Mouse (Mus musculus) thymus, postnatal 0 days (tissue): ENCODE measurements around the gene Zdhhc8. TPM values are rescaled to one million over a fixed set of nuclear protein-coding genes. Genes with fewer than 3 reads are reported as not detected.

Experiments used
- DNase-seq: peaks from one replicate; pipeline ENCODE4 v3.0.0-alpha.2; 2015; ENCODE audit warnings: low spot score
- polyA plus RNA-seq: library from polyadenylated mRNA; unstranded; fragments of >200 nt; fragmentation: Nextera tagmentation; extraction: Ambion mirVana; gene quantifications from 2 replicates; pipeline ENCODE4 v1.2.1, GENCODE M21; 2015

The Zdhhc8 gene
- polyA plus RNA-seq, 1 experiment from 2014 or later, result 25.2 TPM

DNA sequence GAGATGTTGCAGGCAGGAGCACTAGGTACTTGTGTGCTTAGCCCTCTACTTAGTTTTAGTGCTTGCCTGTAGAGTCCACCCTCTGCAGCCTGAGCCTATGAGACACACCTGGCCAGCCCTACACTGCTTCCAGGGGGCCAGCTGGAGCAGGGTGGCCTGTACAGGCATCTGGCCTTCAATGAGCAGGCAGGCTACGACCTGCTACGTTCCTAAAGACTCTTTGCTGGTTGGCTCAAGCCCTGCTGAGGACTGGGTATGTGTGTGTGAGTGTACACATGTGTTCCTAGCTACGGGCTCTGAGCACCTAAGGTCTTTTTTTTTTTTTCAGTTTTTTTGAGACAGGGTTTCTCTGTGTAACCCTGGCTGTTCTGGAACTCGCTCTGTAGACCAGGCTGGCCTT, 3.5 kb downstream of the Zdhhc8 start:
- no peak for DNase-seq

DNA sequence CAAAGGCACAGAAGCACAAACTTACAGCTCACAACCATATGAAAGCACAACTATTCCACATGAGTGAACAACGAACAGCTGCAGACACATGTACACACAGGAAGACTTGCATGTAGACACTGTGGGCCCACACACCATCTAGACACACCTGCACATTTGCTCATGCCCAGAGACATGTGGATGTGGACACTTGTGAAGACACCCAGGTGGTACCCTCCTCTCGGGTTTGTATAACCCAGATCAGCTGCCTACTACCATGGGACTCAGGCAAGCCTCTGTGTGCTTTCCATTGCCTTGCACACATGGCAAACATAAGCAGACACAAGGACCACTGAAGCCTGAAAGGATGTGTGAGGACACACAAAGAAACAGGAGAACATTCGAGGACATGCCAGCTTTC, 3.9 kb downstream of the Zdhhc8 start:
- DNase-seq, result peak; percentile 76

DNA sequence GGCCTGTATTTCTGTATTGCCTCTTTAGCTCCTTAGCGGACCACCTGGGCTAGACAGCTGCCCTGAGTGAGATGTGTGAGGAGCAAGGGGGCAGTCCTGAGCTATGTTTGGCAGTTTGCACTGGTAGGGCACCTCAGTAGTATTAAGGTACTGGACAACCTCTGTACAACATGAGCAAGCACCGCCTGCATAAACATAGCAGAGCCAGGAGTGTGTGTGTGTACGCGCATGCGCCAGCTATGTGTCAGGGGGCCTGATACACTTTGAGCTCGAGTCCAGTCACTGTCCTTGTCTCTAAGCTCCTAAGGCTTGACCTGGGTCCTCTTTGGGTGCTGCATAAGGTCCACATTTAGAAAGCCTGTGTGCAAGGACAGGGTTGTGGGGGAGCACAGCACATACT, 4.3 kb downstream of the Zdhhc8 start:
- no peak for DNase-seq

DNA sequence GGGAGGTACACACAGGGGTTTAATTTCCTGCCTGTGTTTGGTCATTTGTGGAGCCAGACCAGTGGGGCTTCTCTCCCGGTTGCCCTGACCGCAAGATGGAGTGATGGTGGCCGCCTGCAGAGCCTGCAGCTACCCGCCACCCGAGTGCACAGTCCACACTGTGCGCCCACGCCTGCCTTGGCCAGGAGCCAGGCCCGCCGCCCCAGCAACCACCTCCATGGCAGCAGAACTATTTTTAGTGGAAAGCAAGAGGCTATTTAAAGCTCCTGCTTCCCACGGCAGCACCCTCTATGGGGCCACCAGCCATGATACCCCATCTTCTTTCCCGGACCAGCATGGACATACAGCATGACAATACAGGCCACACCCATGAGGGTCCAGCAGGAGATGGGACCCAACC, 5.3 kb downstream of the Zdhhc8 start:
- DNase-seq, result no peak

DNA sequence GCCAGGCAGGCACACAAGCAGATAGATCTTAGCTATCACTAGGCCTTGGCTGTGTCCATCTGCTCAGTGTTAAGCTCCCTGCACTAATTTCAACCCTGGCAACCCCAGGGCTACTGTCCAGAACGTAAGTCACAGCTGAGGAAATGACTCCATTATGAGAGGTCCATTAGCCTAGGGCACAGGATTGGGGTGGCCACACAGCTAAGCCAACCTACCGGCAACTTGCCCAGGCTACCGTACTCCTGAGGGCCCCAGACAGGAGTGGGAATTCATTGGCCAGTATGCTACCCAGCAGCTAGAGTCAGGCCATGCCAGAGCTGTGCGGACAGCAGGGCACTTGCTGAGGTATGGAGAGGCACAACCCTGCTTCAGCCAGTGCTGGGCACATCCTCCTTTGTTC, 6.1 kb downstream of the Zdhhc8 start:
- no peak for DNase-seq

DNA sequence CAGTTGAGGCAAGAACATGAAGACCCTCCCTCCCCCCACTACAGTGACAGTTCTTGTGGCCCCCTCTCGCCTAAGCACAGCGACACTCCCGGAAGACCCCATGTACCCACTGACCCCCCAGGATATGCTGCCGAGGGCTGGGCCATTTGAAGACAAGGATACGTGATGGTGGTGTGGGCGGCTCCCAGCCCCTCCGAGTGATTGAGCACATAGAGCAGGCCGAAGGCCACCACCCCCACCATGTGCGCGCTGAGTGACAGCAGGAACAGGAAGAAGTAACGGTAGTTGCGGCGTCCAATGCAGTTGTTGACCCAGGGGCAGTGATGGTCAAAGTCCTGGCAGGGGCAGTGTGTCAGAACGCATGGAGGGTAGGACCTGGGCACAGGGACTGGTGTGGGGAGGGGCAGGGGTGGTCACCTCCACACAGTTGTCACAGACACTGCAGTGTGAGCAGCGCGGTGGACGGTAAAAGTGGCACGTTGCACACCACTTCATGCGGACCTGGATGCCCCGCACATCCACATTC, 7.0 kb downstream of the Zdhhc8 start:
- no peak for DNase-seq

DNA sequence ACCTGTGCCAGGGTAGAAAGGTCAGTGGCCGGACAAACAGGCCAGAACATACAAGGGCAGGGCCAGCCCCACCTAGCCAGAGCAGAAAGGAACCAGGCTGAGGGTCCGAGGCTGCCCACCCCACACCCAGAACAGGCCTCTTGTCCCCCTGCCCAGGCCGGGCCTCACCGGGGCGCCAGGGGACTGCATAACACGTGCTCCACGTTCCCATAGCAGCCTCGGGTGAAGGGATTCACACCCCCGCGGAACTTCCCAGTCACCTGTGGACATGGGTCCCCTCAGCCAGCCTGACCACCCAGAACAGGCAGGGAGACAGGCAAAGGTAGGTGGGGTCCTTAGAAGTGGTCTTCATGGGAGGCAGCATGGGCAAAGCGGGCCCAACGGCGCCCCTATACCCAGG, 7.7 kb downstream of the Zdhhc8 start:
- no peak for DNase-seq

DNA sequence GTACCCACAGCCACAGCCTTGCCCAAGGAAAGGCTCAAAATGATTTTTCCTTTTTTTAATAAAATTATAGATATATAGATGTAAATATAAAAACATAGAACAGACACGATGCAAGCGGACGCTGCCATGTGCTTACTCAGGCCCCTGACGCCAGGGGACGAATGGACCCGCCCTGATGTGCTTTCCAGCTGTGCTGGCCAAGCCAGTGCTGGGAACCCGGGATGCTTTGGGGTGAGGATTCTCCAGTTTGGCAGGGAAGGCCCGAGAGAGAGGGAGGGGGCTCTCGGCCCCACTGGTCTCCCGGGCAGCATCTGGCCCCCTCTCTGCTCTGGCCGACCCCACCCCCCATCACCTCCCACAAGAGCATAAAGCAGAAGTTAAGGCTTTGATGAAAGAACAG, 12.7 kb downstream of the Zdhhc8 start:
- DNase-seq, result no peak

DNA sequence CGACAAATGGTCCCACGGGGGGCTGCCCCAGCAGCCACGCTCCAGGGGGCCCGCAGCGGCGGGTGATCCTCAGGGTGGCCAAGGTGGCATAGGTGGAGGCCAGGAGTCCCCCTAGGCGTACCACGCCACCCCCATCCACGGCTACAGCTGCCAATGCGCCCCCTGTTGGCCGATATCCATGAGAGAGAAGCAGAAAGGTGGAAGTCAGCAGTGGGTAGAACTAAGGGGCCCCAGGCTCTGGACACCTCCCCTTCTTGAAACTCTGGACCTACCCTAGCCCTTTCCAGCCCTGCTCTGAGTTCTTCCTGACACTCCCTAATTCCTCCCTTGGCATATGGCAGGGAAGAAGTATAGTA, 13.4 kb downstream of the Zdhhc8 start:
- DNase-seq, result peak; percentile 37

DNA sequence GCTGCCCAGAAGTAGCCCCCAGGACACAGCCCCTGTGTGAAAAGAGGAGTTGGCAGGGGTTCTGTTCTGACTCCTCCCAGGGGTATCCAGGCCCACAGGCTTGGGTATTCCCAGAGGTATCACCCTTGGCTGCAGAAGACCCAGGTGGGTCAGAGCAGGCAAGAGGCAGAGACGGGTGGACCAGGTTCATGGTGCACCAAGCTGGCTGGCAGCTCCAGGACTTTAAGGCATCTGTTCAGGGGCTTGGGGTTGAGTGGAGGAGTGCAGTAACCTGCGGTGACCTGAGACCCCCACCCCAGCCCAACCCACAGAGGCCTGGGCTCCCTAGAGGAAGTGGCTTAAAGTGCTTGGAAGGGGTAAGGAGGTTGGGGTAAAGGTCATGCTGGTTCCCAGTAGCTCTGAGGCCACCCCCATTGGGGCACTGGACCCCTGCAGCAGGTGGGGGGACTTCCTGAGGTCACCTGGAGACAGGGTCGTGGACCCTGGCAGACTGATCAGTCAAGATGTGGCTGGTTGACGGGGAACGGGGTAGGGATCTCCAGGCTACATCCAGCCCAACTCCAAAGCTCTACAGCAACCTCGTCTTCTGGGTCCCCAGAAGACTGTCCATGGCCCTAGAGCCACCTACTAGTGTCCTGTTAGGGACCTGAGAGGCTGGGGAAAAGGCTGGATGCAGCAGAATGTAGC, 13.9 kb downstream of the Zdhhc8 start:
- DNase-seq, result no peak

DNA sequence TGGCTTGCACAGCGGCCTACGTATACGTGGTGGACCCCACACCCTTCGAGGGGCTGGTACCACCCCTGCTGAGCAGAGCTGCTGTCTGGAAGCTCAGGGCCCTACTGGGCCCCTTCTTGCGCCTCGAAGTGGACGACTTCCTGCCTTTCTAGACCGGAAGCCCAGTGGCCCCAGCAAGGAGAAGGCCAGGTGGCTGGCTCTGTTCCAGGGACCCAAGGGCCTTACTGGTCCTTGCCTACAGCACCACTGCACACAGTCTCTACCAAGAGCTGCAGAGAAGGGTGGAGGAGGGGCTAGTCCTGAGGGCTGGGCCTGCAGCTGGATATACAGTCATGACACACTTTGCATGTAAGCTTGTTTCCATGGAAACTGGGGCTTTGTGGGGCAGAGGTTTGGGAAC, 14.9 kb downstream of the Zdhhc8 start:
- DNase-seq, result peak; percentile 89

DNA sequence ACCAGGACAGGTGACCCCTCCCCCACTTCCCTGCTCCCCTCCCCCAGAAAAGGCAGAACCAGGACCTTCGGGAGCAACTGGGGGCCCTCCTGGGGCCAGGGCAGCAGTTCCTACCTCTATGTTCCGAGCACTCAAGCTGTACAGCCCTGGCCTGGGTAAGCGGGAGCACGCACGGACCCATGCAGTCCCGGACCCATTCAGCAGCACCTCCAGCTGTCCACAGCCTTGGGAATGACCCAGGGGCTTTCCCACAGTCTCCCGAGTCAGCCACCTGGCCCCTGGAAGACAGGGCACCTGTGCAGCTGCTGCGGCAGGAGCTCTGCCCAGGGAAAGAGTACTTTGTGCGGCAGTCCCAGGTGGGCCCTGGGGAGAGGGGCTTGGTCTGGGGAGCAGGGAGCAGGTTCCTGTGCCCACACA, 16.3 kb downstream of the Zdhhc8 start:
- no peak for DNase-seq

DNA sequence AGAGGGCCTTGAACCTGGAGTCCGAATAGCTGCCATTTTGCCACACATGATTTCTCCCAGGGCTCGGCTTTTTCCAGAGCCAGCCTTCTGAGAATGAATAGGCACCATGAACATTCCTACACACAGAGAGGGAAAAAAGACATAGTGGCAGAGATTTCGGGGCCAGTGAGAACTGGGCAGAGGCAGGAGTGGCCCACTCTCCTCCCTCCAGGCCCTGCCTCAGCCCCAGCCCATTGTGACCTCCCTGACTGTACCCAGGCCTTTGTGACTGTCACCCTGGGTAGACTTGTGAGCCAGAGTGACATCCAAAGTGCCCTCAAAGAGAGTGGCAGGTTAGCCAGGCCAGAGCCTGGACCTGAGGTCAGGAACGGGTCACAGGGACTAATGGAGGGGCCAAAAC, 17.4 kb downstream of the Zdhhc8 start, which contains the start of gene Ccdc188:
Gene Ccdc188, plus strand, starts transcription at position 301 of the 400 bp plus-strand sequence.
- no peak for DNase-seq

DNA sequence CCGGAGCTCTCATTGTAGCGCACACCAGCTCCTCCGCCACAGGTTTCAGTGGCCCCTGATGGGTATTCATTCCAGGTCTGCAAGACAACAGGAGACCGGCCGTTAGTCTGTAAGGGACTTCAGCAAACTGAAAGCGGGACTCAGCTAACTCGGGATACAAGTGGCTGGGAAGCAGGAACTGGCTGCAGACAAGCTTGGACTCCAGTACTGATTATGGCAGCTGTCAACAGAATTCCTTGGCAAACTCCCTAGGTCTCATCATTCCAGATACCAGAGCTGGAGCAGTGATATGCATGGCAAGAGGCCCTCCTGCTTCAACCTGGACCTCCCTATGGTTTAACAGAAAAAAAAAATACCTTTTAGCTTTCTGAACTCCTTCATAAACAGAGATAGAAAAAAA, 20.1 kb downstream of the Zdhhc8 start:
- DNase-seq, result no peak

DNA sequence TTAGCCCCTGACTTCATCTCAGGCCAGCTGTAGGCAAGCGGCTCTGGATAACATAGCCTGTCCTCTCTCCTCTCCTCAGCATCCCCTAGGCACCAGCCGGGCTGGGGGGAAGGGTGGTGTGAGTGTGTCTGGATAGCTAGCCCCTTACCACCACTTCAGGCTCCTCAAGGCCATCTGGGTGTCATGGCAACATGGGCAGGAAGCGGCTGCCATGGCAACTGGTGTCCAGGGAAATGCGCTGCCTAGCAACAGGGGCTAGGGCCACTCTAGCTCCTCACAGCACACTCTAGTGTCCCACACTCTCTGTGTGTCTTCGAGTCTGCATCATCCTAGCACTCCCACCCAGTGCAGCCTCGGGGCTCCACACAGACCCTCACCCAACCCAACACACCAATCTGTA, 21.2 kb downstream of the Zdhhc8 start:
- no peak for DNase-seq

DNA sequence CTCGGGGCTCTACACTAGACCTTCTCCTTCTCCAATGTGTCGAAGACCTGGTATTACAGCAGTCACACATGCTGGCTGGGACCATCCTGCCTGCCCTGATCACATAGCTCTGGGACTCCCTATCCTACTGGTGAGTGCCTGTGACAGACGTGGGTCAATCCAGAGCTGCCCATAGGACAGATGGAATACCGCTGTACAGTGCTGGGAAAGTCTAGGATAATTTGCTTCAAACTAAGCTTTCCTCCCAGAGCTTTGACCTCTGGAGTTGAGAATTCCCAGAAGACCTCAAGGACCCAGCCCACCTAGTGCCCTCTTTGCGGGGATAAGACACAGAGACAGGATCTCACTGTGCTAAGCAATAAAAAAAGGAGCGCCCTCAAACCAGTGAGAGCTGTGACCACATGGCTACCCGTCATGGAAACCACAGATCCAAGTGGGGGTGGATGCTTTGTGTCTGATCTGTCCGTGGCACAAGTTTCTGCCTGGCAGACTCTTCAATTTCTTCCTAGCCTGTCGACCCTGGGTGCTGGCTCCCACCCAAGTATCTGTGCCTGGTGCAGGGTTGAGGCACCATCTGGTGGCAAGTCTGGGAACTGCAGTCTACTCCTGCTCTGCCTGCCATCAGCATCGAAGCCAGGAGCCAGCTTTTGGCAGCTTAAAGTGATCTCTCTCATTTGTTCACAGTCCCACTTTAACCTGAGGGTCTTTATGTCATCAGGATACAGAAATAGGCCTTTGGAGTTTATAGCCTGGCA, 23.3 kb downstream of the Zdhhc8 start:
- peak; percentile 86 for DNase-seq

DNA sequence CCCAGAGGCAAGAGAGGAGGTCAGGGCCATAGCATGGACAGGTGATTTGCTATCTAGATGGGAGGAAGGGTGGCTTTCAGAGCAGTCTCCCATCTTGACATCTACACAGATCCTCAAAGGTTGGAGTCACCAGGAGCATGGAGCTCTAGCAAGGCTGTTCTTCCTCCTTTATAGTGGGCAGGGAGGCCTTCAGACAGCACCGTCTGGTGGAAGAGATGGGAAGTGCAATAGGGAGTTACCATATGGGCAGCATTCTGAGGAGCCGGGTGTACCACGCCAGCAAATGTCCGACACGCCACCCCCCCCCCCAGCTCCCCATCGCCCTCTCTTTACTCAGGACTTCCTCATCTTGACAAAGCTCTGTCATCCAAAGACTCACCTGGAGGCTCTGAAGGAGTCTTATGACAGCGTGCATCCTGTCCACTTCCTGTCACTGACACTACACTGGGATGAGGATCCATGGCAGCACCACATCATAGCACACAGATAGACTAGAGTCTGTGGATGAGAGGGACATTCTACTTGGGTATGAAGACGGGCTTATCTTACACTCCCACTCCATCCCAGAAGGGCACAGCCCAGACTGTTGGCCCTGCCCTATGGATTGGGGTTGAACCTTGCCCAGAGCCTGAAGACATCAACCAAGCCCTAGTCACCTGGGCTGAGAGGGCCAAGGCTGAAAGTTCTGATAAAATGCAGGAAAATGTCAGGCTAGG, 24.1 kb downstream of the Zdhhc8 start:
- DNase-seq, result peak; percentile 53

DNA sequence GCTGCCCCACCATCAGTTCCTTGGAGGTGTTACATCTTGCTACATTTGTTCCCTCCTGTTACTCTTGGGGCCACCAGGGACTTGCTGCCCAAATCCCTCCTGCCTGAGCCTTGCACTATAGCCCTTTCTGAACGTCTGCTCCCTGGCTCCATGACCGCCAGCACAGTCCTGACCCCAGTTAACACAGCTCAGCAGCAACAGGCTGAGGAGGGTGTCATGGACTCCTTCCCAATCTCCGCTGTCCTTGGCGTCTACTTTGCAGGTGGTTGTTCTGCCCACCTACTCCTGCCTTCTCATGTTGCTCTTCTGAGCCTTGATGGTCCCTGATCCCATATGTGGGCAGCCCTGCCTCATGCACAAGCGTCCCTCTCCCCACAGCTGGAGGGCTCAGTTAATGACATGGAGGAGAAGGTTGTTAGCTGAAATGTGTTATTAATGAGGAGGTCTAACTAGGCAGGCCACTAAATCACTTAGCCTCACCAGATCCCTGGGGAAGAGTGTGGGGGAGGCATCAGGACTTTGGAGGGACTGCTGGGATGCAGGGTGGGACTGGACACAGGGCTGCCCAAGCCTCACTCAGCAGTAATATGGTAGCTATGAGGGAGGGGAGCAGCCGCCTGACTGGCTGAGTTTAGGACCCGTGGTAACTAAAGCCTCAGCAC, 31.4 kb downstream of the Zdhhc8 start:
- no peak for DNase-seq

DNA sequence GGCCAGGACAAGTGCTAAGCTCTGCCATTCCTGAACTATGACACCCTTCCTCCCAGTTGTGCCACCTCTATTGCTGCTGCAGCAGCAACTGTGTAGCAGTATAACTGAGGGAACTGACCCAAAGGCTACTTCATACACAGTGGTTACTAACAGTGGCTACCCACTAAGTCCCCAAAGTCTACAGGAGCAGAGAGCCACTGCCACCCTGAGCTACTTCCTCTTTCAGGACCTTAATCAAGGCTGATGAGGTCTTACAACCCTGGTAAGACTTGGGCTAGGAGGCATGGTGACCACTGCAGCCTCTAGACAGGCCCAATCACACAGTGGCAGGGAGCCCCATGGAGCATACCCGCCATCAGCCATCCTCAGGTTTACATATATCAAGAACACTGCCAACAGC, 32.9 kb downstream of the Zdhhc8 start:
- DNase-seq, result no peak

DNA sequence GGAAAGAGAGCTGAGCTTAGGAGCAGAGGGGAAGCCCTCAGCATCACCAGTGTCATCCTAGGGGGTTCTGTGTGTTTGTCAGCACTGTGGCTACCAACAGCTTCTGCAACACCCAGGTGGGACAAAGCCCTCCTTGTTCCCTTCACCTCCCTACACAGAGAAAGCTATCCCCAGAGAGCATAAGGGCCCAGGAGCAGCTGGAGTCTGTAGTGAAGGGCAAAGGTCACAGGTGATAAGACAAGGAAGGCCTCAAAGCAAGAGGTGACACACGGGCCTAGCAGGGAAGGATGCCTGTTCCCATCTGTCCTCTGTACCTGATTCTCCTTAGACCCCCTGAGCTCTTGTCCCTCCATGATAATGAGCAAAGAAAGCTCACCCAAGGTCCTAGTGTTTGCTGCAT, 33.3 kb downstream of the Zdhhc8 start:
- no peak for DNase-seq

DNA sequence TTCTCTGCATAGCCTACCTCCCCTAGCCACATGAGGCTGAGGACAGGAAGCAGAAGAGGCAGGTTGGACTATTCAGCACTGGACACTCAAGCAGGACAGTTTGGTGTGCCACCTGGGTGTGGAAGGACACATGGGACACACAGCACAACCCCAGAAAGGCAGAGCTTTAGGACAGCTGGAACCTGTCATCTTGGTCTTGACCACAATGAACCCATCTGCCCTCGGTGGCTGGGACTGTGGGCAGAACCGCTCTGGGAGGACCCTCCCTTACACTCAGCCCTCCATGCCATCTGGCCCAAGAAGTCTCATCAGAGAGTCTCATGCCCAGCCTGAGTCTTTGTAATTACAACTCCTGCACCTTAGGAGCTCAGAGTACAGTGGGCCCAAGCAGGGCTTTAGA, 34.9 kb downstream of the Zdhhc8 start:
- no peak for DNase-seq
